Mouse (Mus musculus): ENCODE measurements around the gene Tmem238l. TPM values are rescaled to one million over a fixed set of nuclear protein-coding genes. Genes with fewer than 3 reads are reported as not detected.
A peak's percentile ranks its signal among the peaks of the same experiment; 100 is the strongest.

The Tmem238l gene
- polyA plus RNA-seq, 1 experiment, result 269 TPM

GRCm38 (mm10) chr11:66928311-66928710 lies 28.1 kb upstream of the Tmem238l start:
- no peak overlapping the region for H3K27ac ChIP-seq (ENCODE audit: insufficient read depth, low read depth, low read length)
- H3K4me3 ChIP-seq (ENCODE audit: low read depth, low read length), result no peak overlapping the region
- peaks cover 6% of the 10 kb centered on the region; the same call in 1 of the 2 replicates for H3K4me1 ChIP-seq (ENCODE audit: control insufficient read depth, insufficient read depth, insufficient read length, low read length)
- no peaks in the 10 kb centered on the region for H3K27me3 ChIP-seq (ENCODE audit: control insufficient read depth, insufficient read depth, low read length)
- no peak for TF ChIP-seq POLR2A (IDR thresholded peaks at IDR 0.05; ENCODE audit: low read depth, low read length)
- no peak for TF ChIP-seq CTCF (IDR thresholded peaks at IDR 0.05; ENCODE audit: extremely low read depth, insufficient read length, insufficient replicate concordance, low read depth, low read length)
- no peaks in the 10 kb centered on the region for H3K36me3 ChIP-seq (ENCODE audit: control insufficient read depth, insufficient read depth, low read length)
- WGBS, result 73% methylated on average over 3 of the region's 3 CpGs

GRCm38 (mm10) chr11:66932827-66933599 lies 23.4 kb upstream of the Tmem238l start:
- TF ChIP-seq POLR2A (IDR thresholded peaks at IDR 0.05; ENCODE audit: low read depth, low read length) (no peak), CTCF (IDR thresholded peaks at IDR 0.05; ENCODE audit: extremely low read depth, insufficient read length, insufficient replicate concordance, low read depth, low read length) (no peak)
- H3K27ac ChIP-seq (ENCODE audit: insufficient read depth, low read depth, low read length), result no peak overlapping the region
- H3K4me3 ChIP-seq (ENCODE audit: low read depth, low read length), result no peak overlapping the region
- no peaks in the 10 kb centered on the region for H3K27me3 ChIP-seq (ENCODE audit: control insufficient read depth, insufficient read depth, low read length)
- peaks cover 13% of the 10 kb centered on the region; the same call in 1 of the 2 replicates for H3K4me1 ChIP-seq (ENCODE audit: control insufficient read depth, insufficient read depth, insufficient read length, low read length)
- H3K36me3 ChIP-seq (ENCODE audit: control insufficient read depth, insufficient read depth, low read length), result no peaks in the 10 kb centered on the region
- 85% methylated on average over 9 of the region's 9 CpGs for WGBS

GRCm38 (mm10) chr11:66934428-66935173 lies 21.8 kb upstream of the Tmem238l start:
- no peaks in the 10 kb centered on the region for H3K27me3 ChIP-seq (ENCODE audit: control insufficient read depth, insufficient read depth, low read length)
- H3K36me3 ChIP-seq (ENCODE audit: control insufficient read depth, insufficient read depth, low read length), result no peaks in the 10 kb centered on the region
- TF ChIP-seq POLR2A (IDR thresholded peaks at IDR 0.05; ENCODE audit: low read depth, low read length), result no peak
- H3K27ac ChIP-seq (ENCODE audit: insufficient read depth, low read depth, low read length), result peak overlapping the region; percentile 90
- no peak overlapping the region for H3K4me3 ChIP-seq (ENCODE audit: low read depth, low read length)
- WGBS, result 26% methylated on average over 7 of the region's 7 CpGs
- H3K4me1 ChIP-seq (ENCODE audit: control insufficient read depth, insufficient read depth, insufficient read length, low read length), result peaks cover 15% of the 10 kb centered on the region; the same call in 1 of the 2 replicates

- Histone ChIP-seq H3K36me3 (ENCODE audit: control insufficient read depth, insufficient read depth, low read length) (no peaks in the 10 kb centered on the region), H3K27ac (ENCODE audit: insufficient read depth, low read depth, low read length) (peak overlapping the region; percentile 97), H3K4me1 (ENCODE audit: control insufficient read depth, insufficient read depth, insufficient read length, low read length) (peaks cover 19% of the 10 kb centered on the region; the same call in 1 of the 2 replicates), H3K27me3 (ENCODE audit: control insufficient read depth, insufficient read depth, low read length) (no peaks in the 10 kb centered on the region), H3K4me3 (ENCODE audit: low read depth, low read length) (no peak overlapping the region)
- TF ChIP-seq POLR2A (IDR thresholded peaks at IDR 0.05; ENCODE audit: low read depth, low read length) (no peak), CTCF (IDR thresholded peaks at IDR 0.05; ENCODE audit: extremely low read depth, insufficient read length, insufficient replicate concordance, low read depth, low read length) (no peak)
- WGBS, result 58% methylated on average over 5 of the region's 5 CpGs
Observed at GRCm38 (mm10) chr11:66942011-66942410, 14.4 kb upstream of the Tmem238l start.

- H3K36me3 ChIP-seq (ENCODE audit: control insufficient read depth, insufficient read depth, low read length), result no peaks in the 10 kb centered on the region
- no peak overlapping the region for H3K4me3 ChIP-seq (ENCODE audit: low read depth, low read length)
- H3K27ac ChIP-seq (ENCODE audit: insufficient read depth, low read depth, low read length), result 0 out of 2 replicates have a peak overlapping the region, but pooled peaks have one; percentile 7
- H3K27me3 ChIP-seq (ENCODE audit: control insufficient read depth, insufficient read depth, low read length), result no peaks in the 10 kb centered on the region
- no peak for TF ChIP-seq POLR2A (IDR thresholded peaks at IDR 0.05; ENCODE audit: low read depth, low read length)
- no peak for TF ChIP-seq CTCF (IDR thresholded peaks at IDR 0.05; ENCODE audit: extremely low read depth, insufficient read length, insufficient replicate concordance, low read depth, low read length)
- peaks cover 11% of the 10 kb centered on the region; the same call in 1 of the 2 replicates for H3K4me1 ChIP-seq (ENCODE audit: control insufficient read depth, insufficient read depth, insufficient read length, low read length)
- WGBS, result 72% methylated on average over 2 of the region's 2 CpGs
Observed at GRCm38 (mm10) chr11:66945224-66945767, 11.1 kb upstream of the Tmem238l start.

GRCm38 (mm10) chr11:66946521-66946920 lies 9.9 kb upstream of the Tmem238l start:
- H3K4me3 ChIP-seq (ENCODE audit: low read depth, low read length), result no peak overlapping the region
- TF ChIP-seq CTCF (IDR thresholded peaks at IDR 0.05; ENCODE audit: extremely low read depth, insufficient read length, insufficient replicate concordance, low read depth, low read length) (no peak), POLR2A (IDR thresholded peaks at IDR 0.05; ENCODE audit: low read depth, low read length) (no peak)
- WGBS, result 34% methylated on average over 6 of the region's 6 CpGs
- no peaks in the 10 kb centered on the region for H3K36me3 ChIP-seq (ENCODE audit: control insufficient read depth, insufficient read depth, low read length)
- H3K4me1 ChIP-seq (ENCODE audit: control insufficient read depth, insufficient read depth, insufficient read length, low read length), result peaks cover 11% of the 10 kb centered on the region; the same call in 1 of the 2 replicates
- no peaks in the 10 kb centered on the region for H3K27me3 ChIP-seq (ENCODE audit: control insufficient read depth, insufficient read depth, low read length)
- H3K27ac ChIP-seq (ENCODE audit: insufficient read depth, low read depth, low read length), result no peak overlapping the region

- Histone ChIP-seq H3K36me3 (ENCODE audit: control insufficient read depth, insufficient read depth, low read length) (no peaks in the 10 kb centered on the region), H3K27me3 (ENCODE audit: control insufficient read depth, insufficient read depth, low read length) (no peaks in the 10 kb centered on the region), H3K27ac (ENCODE audit: insufficient read depth, low read depth, low read length) (no peak overlapping the region), H3K4me3 (ENCODE audit: low read depth, low read length) (no peak overlapping the region), H3K4me1 (ENCODE audit: control insufficient read depth, insufficient read depth, insufficient read length, low read length) (peaks cover 11% of the 10 kb centered on the region; the same call in 1 of the 2 replicates)
- 55% methylated on average over 6 of the region's 6 CpGs for WGBS
- TF ChIP-seq POLR2A (IDR thresholded peaks at IDR 0.05; ENCODE audit: low read depth, low read length) (no peak), CTCF (IDR thresholded peaks at IDR 0.05; ENCODE audit: extremely low read depth, insufficient read length, insufficient replicate concordance, low read depth, low read length) (no peak)
Observed at GRCm38 (mm10) chr11:66946922-66947321, 9.5 kb upstream of the Tmem238l start.
